Mouse (Mus musculus): ENCODE measurements around the gene Pla2g2c. TPM values are rescaled to one million over a fixed set of nuclear protein-coding genes. Genes with fewer than 3 reads are reported as not detected.
A peak's percentile ranks its signal among the peaks of the same experiment; 100 is the strongest.

The Pla2g2c gene
- polyA plus RNA-seq, 1 experiment from 2014 or later: 0.60 TPM

DNA sequence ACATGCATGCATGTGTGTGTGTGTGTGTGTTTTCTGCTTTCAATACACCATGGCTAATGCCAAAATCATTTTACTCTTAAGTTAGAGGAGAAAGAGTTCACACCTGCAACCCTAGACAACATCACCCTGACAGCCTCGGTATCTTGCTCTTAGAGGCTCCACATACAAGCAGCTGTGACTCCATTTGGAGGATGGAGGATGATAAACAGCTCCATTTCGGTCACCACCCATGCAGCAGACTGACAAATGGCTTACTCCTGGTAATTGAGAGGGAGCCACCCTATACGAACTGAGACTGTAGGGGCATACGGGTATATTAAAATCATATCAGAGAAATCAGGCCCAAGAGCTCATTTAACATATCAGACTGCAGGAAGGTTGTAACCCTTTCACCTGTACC lies 63.8 kb downstream of the Pla2g2c start:
- no peak overlapping the region for H3K9ac ChIP-seq (replicated peaks)
- H3K4me3 ChIP-seq (replicated peaks): no peak overlapping the region
- H3K4me1 ChIP-seq: 0 out of 2 replicates have a peak, but pooled peaks cover 2% of the 10 kb centered on the region
- no peak overlapping the region for H3K27ac ChIP-seq (replicated peaks)
- WGBS: 67% methylated on average over 4 of the region's 4 CpGs
- no peaks in the 10 kb centered on the region for H3K9me3 ChIP-seq (replicated peaks)
- no peak overlapping the region for H3K4me2 ChIP-seq
- no peaks in the 10 kb centered on the region for H3K27me3 ChIP-seq (replicated peaks)
- no peaks in the 10 kb centered on the region for H3K36me3 ChIP-seq
- no peak for ATAC-seq (ENCODE audit: low FRiP score)

DNA sequence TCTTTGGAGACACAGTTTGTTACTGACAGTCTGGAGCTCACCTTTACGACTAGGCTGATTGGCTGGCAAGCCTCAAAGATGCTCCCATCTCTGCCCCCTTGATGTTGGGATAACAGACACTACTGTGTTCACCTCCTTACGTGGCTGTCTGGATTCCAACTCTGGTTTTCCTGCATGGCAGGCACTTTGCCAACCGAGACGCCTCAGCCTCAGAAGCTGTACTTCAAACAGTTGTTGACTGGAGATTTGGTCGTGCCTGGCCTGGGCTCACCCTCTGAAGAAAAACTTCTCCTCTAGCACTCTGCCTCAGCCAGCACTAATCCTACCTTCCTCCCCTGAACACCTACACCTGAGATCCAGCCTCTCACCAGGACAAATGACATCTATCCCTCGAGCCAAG lies 66.9 kb downstream of the Pla2g2c start:
- no peaks in the 10 kb centered on the region for H3K27me3 ChIP-seq (replicated peaks)
- no peaks in the 10 kb centered on the region for H3K9me3 ChIP-seq (replicated peaks)
- 67% methylated on average over 6 of the region's 6 CpGs for WGBS
- no peak overlapping the region for H3K4me2 ChIP-seq
- 0 out of 2 replicates have a peak, but pooled peaks cover 5% of the 10 kb centered on the region for H3K4me1 ChIP-seq
- H3K27ac ChIP-seq (replicated peaks): no peak overlapping the region
- H3K4me3 ChIP-seq (replicated peaks): no peak overlapping the region
- ATAC-seq (ENCODE audit: low FRiP score): no peak
- H3K9ac ChIP-seq (replicated peaks): no peak overlapping the region
- H3K36me3 ChIP-seq: no peaks in the 10 kb centered on the region

DNA sequence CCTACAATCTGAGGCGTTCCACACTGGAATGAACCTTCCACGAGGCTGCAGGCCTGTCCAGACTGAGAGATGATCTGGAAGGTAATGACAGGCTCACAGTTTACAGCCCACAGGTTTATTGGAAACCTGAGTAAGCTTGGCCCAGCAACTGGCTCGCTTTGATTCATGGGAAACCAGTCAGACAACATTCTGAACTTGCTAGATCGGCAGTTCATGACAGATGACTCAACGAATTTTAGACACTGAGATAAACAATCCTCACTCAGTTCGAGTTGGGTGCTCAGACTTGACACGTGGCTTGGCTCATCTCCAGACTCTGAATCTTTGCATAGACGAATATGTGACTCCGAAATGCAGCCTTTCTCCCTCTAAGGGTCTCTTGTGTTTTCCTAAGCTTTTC lies 68.0 kb downstream of the Pla2g2c start:
- WGBS: 72% methylated on average over 9 of the region's 9 CpGs
- H3K4me3 ChIP-seq (replicated peaks): no peak overlapping the region
- H3K4me1 ChIP-seq: 0 out of 2 replicates have a peak, but pooled peaks cover 5% of the 10 kb centered on the region
- H3K4me2 ChIP-seq: no peak overlapping the region
- H3K36me3 ChIP-seq: no peaks in the 10 kb centered on the region
- no peaks in the 10 kb centered on the region for H3K27me3 ChIP-seq (replicated peaks)
- H3K27ac ChIP-seq (replicated peaks): no peak overlapping the region; the same call in 1 of the 2 replicates
- no peak overlapping the region for H3K9ac ChIP-seq (replicated peaks)
- ATAC-seq (ENCODE audit: low FRiP score): no peak
- H3K9me3 ChIP-seq (replicated peaks): no peaks in the 10 kb centered on the region

DNA sequence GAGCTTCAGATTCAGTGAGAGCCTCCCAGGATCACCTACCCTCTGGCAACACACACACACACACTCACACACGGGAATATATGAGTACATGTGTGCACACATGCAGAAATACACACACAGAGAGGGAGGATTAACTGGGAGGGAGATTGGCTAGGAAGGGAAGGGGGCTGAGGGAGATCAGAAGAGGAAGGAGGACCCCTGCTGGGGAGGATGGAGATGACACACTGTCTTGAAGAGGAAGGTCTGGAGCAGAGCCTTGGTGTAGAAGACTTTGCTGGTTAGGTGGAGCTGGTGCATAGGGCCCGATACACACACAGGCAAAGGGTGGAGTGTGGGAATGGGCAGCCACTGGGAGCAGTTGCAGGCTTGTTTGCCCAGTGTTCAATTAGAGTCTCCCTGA lies 68.7 kb downstream of the Pla2g2c start:
- 66% methylated on average over 2 of the region's 2 CpGs for WGBS
- Histone ChIP-seq H3K4me1 (0 out of 2 replicates have a peak, but pooled peaks cover 5% of the 10 kb centered on the region), H3K4me2 (no peak overlapping the region), H3K27ac (replicated peaks) (no peak overlapping the region; the same call in 1 of the 2 replicates), H3K27me3 (replicated peaks) (no peaks in the 10 kb centered on the region), H3K9ac (replicated peaks) (no peak overlapping the region), H3K36me3 (no peaks in the 10 kb centered on the region), H3K9me3 (replicated peaks) (no peaks in the 10 kb centered on the region), H3K4me3 (replicated peaks) (no peak overlapping the region)
- ATAC-seq (ENCODE audit: low FRiP score): 0 out of 2 replicates have a peak, but pooled peaks have one; percentile 45

DNA sequence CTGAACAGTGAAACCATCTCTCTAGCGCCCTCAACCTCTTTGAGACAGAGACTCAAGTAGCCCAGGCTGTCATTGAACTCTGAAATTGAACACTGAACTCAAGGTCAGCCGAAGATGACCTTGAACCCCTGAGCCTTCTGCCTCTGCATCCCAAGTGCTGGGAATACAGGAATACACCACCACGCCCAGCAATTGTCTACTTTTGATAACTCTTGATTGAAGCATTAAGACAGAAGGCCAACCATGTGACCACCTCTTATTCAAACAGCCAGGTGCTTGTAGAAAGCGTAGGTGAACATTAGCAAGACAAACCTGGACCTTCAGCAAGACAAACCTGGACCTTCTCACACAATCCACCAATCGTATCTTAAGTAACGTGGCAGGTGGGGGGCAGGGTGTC lies 69.8 kb downstream of the Pla2g2c start:
- H3K4me1 ChIP-seq: peaks cover 10% of the 10 kb centered on the region; the same call in 1 of the 2 replicates
- H3K27ac ChIP-seq (replicated peaks): no peak overlapping the region
- H3K9ac ChIP-seq (replicated peaks): no peak overlapping the region
- 92% methylated on average over 6 of the region's 6 CpGs for WGBS
- no peaks in the 10 kb centered on the region for H3K36me3 ChIP-seq
- H3K4me2 ChIP-seq: no peak overlapping the region
- no peaks in the 10 kb centered on the region for H3K27me3 ChIP-seq (replicated peaks)
- no peak for ATAC-seq (ENCODE audit: low FRiP score)
- no peak overlapping the region for H3K4me3 ChIP-seq (replicated peaks)
- H3K9me3 ChIP-seq (replicated peaks): no peaks in the 10 kb centered on the region

Other genes starting within 250 kb of the Pla2g2c start
- gene Vwa5b1, start 88.9 kb upstream of the Pla2g2c start, polyA plus RNA-seq (2015; fragmentation: Nextera tagmentation; extraction: Ambion mirVana): 0.64 and 1.2 TPM in 2 replicates
- 2.5 and 2.6 TPM in 2 replicates for gene Ubxn10, start 12.4 kb downstream of the Pla2g2c start, polyA plus RNA-seq (2015; fragmentation: Nextera tagmentation; extraction: Ambion mirVana)
- gene Pla2g2f, start 32.8 kb downstream of the Pla2g2c start, polyA plus RNA-seq (2015; fragmentation: Nextera tagmentation; extraction: Ambion mirVana): 0.23 TPM in 1 of 2 replicates, not detected in the other
- gene Pla2g2d, start 50.9 kb downstream of the Pla2g2c start, polyA plus RNA-seq (2015; fragmentation: Nextera tagmentation; extraction: Ambion mirVana): 0.72 and 1.5 TPM in 2 replicates
- 0.24 and 0.79 TPM in 2 replicates for gene Pla2g5, start 138.7 kb downstream of the Pla2g2c start, polyA plus RNA-seq (2015; fragmentation: Nextera tagmentation; extraction: Ambion mirVana)
- gene Gm13030, start 149.2 kb downstream of the Pla2g2c start, polyA plus RNA-seq (2015; fragmentation: Nextera tagmentation; extraction: Ambion mirVana): not detected in 2 replicates
- not detected in 2 replicates for gene Pla2g2e, start 153.2 kb downstream of the Pla2g2c start, polyA plus RNA-seq (2015; fragmentation: Nextera tagmentation; extraction: Ambion mirVana)
- 2.2 and 3.7 TPM in 2 replicates for gene Otud3, start 189.2 kb downstream of the Pla2g2c start, polyA plus RNA-seq (2015; fragmentation: Nextera tagmentation; extraction: Ambion mirVana)
- 3.5 TPM in 1 of 2 replicates, not detected in the other for gene Rnf186, start 242.3 kb downstream of the Pla2g2c start, polyA plus RNA-seq (2015; fragmentation: Nextera tagmentation; extraction: Ambion mirVana)
- 1.2 and 3.7 TPM in 2 replicates for gene Tmco4, start 248.1 kb downstream of the Pla2g2c start, polyA plus RNA-seq (2015; fragmentation: Nextera tagmentation; extraction: Ambion mirVana)